Mouse (Mus musculus) mature B cell (primary cell): Measurements from ENCODE around the gene Olfr229.
"Not testable (repeated sequence)": the region's sequence is repeated elsewhere in the genome, so short reads cannot be mapped to it uniquely, and the experiment has no call there.

Experiments
- in situ Hi-C: fragments of 300-500 bp; cut with MboI; formaldehyde crosslinking; loops from 2 replicates; pipeline ENCODE4 v1.14.3; 2019

Gene Olfr229

DNA sequence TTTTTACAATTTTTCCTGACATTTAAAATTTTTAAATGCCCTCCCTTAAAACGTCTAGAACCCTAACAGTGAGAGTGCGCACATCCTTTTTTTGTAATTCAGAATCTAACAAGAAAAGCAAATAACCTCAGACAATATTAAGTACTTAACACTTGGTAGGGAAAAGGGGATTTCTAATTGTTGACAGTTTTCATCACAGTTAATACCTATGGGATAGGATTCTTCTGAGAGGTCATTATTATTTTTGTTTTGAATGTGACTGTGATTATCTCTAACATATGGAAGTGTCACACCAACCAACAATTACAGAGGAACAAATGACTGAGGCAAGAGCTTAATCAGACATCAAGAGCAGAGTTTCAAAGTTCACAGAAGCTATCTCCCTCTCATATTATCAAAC is at the start of gene Olfr229:
Gene Olfr229, plus strand, starts transcription at position 301 of the 400 bp plus-strand sequence.
- in situ Hi-C loops = no loop called here

DNA sequence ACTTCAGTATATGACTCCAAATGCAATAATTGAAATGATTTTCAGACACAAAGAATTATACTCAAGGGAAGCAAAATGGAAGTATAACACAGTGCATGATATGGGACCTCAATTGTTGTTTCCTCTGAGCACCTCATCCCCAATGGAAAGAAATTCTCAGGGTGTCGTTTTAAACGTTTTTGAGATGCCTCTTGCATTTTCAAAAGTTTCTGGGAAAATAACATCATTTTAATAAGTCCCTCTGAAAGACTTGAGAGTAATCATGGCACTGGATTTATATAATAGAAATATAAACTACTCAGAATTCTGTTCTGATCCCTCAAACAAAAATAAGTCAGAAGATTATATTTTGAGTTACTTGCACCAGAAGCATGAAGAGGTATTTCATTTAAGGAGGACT is 41.0 kb upstream of the Olfr229 start, which contains the start of gene Olfr972:
Gene Olfr972, plus strand, starts transcription at position 301 of the 400 bp plus-strand sequence.
- in situ Hi-C loops = no loop called here

DNA sequence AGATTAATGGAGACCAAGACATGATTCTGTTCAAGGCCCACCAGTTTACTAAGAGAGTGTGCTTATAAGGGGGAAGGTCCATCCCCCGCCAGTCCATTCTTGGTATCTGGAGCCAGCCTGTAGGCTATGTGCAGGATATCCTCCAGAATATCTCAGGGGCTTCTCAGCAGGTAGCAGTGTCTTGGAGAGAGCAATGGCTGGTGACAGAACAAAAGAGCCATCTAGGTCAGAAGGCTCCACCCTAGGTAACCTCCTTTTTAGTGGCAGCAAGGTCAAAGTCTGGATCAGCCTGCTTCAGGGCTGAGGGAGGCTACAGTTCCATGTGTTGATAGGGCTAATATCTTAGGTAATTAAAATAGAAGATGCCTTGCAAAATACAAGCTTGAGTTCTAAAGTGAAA is 35.1 kb upstream of the Olfr229 start:
- in situ Hi-C loops = not testable (repeated sequence)

DNA sequence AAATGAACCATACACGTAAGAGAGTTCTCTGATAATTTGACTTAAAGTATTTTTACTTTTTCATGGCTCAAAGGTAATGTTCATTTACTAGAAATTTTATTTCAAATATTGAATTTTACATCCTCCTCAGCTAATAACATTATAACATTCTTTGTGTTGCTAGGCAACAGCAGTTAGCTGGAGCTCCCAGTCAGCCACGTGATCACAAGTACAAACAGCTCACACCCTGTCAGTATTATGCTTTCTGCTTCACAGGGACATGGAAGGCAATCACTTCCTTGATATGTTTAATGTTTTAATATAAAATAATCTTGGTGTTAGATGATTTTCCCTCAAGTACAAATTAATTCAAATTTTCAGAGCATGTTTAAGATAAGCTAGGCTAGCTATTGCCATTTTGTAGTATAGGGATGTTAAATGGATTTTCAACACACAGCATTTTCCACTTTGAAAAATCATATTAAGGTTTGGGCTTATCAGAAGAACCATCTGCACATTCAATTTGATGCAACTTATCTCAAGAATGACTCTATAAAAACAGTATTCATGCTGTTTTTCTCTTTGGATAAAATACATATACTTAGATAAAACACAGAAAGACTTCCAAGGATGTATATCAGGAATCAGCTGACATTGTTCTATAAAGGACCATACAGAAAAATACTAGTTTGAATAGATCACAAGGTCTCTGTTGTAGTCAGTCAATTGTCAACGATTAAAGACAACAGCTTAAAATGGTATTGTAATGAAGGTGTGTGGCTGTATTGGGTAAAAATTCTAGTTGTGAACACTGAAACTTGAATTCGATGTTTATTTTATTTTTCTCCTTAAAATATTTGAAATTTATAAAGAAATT is 29.4 kb upstream of the Olfr229 start:
- in situ Hi-C loops = not testable (repeated sequence)

DNA sequence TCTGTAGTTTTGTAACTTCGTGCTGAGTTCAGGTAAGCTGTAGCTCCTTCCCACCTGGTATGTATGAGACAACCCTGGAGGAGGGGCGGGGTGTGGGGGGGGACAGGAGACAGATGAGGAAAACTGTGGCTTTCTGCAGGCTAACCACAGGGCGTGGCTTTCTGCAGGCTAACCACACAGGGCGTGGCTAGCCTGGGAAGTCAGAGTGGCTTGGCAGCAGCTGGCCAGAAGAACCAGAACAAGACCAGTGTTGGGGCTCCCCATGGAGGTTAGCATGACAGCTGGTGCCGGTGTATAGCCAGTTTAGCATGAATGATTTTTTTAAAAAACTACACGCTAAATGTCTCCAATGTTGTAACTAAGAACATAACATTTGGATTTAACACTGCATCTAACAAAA is 2.0 kb upstream of the Olfr229 start:
- in situ Hi-C loops = no loop called here

DNA sequence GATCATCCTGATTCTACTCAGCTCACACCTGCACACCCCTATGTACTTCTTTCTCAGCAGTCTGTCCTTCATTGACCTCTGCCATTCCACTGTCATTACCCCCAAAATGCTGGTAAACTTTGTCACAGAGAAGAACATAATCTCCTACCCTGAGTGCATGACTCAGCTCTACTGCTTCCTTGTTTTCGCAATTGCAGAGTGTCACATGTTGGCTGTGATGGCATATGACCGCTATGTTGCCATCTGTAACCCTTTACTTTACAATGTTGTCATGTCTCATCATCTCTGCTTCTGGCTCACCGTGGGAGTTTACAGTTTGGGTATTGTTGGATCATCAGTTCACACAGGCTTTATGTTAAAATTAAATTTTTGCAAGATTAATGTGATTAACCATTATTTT is 2.8 kb downstream of the Olfr229 start:
- in situ Hi-C loops = no loop called here

DNA sequence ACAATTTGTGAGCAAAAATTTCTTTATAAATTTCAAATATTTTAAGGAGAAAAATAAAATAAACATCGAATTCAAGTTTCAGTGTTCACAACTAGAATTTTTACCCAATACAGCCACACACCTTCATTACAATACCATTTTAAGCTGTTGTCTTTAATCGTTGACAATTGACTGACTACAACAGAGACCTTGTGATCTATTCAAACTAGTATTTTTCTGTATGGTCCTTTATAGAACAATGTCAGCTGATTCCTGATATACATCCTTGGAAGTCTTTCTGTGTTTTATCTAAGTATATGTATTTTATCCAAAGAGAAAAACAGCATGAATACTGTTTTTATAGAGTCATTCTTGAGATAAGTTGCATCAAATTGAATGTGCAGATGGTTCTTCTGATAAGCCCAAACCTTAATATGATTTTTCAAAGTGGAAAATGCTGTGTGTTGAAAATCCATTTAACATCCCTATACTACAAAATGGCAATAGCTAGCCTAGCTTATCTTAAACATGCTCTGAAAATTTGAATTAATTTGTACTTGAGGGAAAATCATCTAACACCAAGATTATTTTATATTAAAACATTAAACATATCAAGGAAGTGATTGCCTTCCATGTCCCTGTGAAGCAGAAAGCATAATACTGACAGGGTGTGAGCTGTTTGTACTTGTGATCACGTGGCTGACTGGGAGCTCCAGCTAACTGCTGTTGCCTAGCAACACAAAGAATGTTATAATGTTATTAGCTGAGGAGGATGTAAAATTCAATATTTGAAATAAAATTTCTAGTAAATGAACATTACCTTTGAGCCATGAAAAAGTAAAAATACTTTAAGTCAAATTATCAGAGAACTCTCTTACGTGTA is 21.1 kb downstream of the Olfr229 start:
- in situ Hi-C loops = not testable (repeated sequence)

DNA sequence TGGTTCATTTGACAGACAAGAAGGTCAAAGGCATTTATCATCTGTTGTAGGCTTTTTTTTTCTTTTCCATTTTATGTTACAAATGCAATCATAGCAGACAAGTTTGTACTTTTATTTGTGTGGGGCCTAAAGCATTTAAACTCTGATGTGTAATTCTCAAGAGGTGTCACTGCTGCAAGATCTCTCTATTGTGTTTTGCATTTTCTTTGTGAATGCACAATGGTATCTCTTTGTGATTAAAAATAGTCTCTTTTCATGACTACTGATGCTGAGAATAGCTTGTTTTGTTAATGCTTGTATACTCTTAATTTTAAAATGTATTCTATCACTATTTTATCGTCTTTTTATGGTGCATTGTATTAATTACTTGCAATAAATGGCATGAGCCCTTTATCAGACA is 21.7 kb downstream of the Olfr229 start:
- in situ Hi-C loops = not testable (repeated sequence)

DNA sequence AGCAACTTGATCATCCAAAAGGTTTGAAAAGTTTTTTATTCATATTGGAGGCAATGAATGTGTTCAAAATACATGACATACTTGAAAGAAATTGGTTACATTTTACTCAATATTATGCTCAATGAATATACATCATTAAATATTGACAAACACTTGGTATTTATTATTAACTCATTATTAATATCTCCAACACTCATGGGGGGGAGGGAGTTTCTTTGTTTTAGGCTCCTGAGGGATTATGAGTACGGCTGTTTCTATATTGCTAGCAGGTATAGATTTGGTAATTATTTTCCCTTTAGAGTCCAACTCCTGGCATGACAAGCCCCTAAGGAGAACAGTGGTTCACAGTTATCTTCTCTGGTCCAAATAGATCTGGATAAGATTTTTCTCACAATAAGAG is 30.1 kb downstream of the Olfr229 start, which contains the start of gene Olfr974:
Gene Olfr974, plus strand, starts transcription at position 301 of the 400 bp plus-strand sequence.
- in situ Hi-C loops = no loop called here

DNA sequence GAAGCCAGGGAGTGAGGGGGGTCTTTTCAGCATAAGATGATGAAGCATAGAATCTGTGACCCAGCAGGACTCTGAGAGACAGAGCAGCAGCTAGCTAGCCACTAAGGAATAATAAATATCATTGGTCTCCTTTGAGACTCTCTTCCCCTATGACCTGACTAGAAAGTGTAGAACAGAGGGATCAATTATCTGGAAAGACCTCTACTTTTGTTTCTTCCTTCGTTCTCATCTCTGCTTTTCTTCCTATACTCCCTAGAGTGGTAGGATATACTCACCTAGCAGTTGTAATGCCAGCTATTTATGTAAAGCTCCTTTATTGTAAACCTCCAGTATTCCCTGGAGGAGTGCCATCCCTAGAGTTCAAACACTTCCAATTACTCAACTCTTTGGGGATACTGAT is 44.8 kb downstream of the Olfr229 start, which contains the start of gene Olfr975:
Gene Olfr975, minus strand, starts transcription at position 101 of the 400 bp plus-strand sequence.
- in situ Hi-C loops = no loop called here

DNA sequence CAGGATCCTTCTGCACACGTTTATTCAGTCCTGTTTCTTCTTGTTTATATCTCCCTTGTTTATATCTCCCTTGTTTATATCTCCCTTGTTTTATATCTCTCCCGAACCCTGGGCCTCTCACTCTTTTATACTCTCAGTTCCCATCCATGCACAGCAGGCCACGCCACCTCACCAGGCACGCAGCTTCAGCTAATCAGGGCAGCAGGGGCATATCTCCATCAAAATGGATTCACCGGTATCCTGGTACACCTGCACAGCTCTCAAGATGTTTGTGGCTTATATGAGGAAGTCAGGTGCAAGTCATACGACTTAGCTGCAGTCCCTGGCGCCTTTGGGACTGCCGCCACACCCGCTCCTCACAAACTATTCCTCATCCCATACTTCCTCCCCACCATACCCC is 53.9 kb downstream of the Olfr229 start, which contains the start of gene Olfr976:
Gene Olfr976, minus strand, starts transcription at position 101 of the 400 bp plus-strand sequence.
- in situ Hi-C loops = not testable (repeated sequence)
